Mouse (Mus musculus) granulocyte monocyte progenitor cell, adult 5-6 weeks (primary cell): ENCODE results near the gene Akr1cl. TPM values are rescaled to one million over a fixed set of nuclear protein-coding genes. Genes with fewer than 3 reads are reported as not detected.

ENCODE experiments used
- ATAC-seq: replicated peaks from 2 replicates; pipeline ENCODE4 v1.8.0; 2016; ENCODE audit warnings: mild to moderate bottlenecking, moderate TSS enrichment, inconsistent platforms; ENCODE audit not compliant: poor library complexity, severe bottlenecking
- total RNA-seq, 2 experiments: library from RNA; stranded (forward) in 1 of 2; stranded (reverse) in 1 of 2; fragments of 200-712, 200-1000 nt in 1 of 2; fragments of >200 nt in 1 of 2; fragmentation: Nextera tagmentation in 1 of 2; gene quantifications; 2 replicates each; pipeline ENCODE4 v1.2.3; 2014 to 2017

Gene Akr1cl
- total RNA-seq, 2 experiments from 2014 or later, result not detected

GRCm38 (mm10) chr1:65004526-65004925, 28.0 kb downstream of the Akr1cl start:
- no peak for ATAC-seq

- ATAC-seq, result no peak
Observed at GRCm38 (mm10) chr1:64993206-64993605, 39.4 kb downstream of the Akr1cl start.

- no peak for ATAC-seq
Observed at GRCm38 (mm10) chr1:64988176-64988575, 44.4 kb downstream of the Akr1cl start.

GRCm38 (mm10) chr1:64986120-64986519, 46.4 kb downstream of the Akr1cl start:
- ATAC-seq, result peak; percentile 78

GRCm38 (mm10) chr1:64983247-64983646, 49.3 kb downstream of the Akr1cl start:
- ATAC-seq, result no peak

- ATAC-seq, result no peak
Observed at GRCm38 (mm10) chr1:64978321-64978799, 54.2 kb downstream of the Akr1cl start.

- ATAC-seq, result no peak
Observed at GRCm38 (mm10) chr1:64975346-64975745, 57.2 kb downstream of the Akr1cl start.

- ATAC-seq, result no peak
Observed at GRCm38 (mm10) chr1:64970685-64971084, 61.9 kb downstream of the Akr1cl start.

Other genes starting within 250 kb of the Akr1cl start
- gene Plekhm3, start 75.9 kb downstream of the Akr1cl start, total RNA-seq (2014; fragmentation: Nextera tagmentation), result 12.5 and 13.5 TPM in 2 replicates
- 5.4 and 8.5 TPM in 2 replicates for gene Plekhm3, start 75.9 kb downstream of the Akr1cl start, total RNA-seq (2017)
- not detected in 2 replicates for gene Cryge, start 18.4 kb upstream of the Akr1cl start, total RNA-seq (2014; fragmentation: Nextera tagmentation)
- gene Cryge, start 18.4 kb upstream of the Akr1cl start, total RNA-seq (2017), result not detected in 2 replicates
- gene Crygd, start 30.7 kb upstream of the Akr1cl start, total RNA-seq (2014; fragmentation: Nextera tagmentation), result not detected in 2 replicates
- not detected in 2 replicates for gene Crygd, start 30.7 kb upstream of the Akr1cl start, total RNA-seq (2017)
- gene Crygc, start 40.9 kb upstream of the Akr1cl start, total RNA-seq (2014; fragmentation: Nextera tagmentation), result not detected in 2 replicates
- not detected in 2 replicates for gene Crygc, start 40.9 kb upstream of the Akr1cl start, total RNA-seq (2017)
- not detected in 2 replicates for gene Crygb, start 49.5 kb upstream of the Akr1cl start, total RNA-seq (2014; fragmentation: Nextera tagmentation)
- not detected in 2 replicates for gene Crygb, start 49.5 kb upstream of the Akr1cl start, total RNA-seq (2017)
- not detected in 2 replicates for gene Cryga, start 70.6 kb upstream of the Akr1cl start, total RNA-seq (2014; fragmentation: Nextera tagmentation)
- 0.73 TPM in 1 of 2 replicates, not detected in the other for gene Cryga, start 70.6 kb upstream of the Akr1cl start, total RNA-seq (2017)
- gene Gm28845, start 86.8 kb upstream of the Akr1cl start, total RNA-seq (2014; fragmentation: Nextera tagmentation), result not detected in 2 replicates
- not detected in 2 replicates for gene Gm28845, start 86.8 kb upstream of the Akr1cl start, total RNA-seq (2017)
- 0.70 TPM in 1 of 2 replicates, not detected in the other for gene D630023F18Rik, start 90.5 kb upstream of the Akr1cl start, total RNA-seq (2014; fragmentation: Nextera tagmentation)
- 1.3 and 2.3 TPM in 2 replicates for gene D630023F18Rik, start 90.5 kb upstream of the Akr1cl start, total RNA-seq (2017)
- 98.5 and 119 TPM in 2 replicates for gene Idh1, start 153.7 kb upstream of the Akr1cl start, total RNA-seq (2014; fragmentation: Nextera tagmentation)
- gene Idh1, start 153.7 kb upstream of the Akr1cl start, total RNA-seq (2017), result 214 and 218 TPM in 2 replicates
- 23.0 and 26.7 TPM in 2 replicates for gene Pikfyve, start 153.9 kb upstream of the Akr1cl start, total RNA-seq (2014; fragmentation: Nextera tagmentation)
- gene Pikfyve, start 153.9 kb upstream of the Akr1cl start, total RNA-seq (2017), result 27.9 and 29.8 TPM in 2 replicates
- not detected in 2 replicates for gene Pth2r, start 249.3 kb upstream of the Akr1cl start, total RNA-seq (2014; fragmentation: Nextera tagmentation)
- gene Pth2r, start 249.3 kb upstream of the Akr1cl start, total RNA-seq (2017), result not detected in 2 replicates